Mouse (Mus musculus): ENCODE results near the gene Rnps1. TPM values are rescaled to one million over a fixed set of nuclear protein-coding genes. Genes with fewer than 3 reads are reported as not detected.
"Not testable (repeated sequence)": the region's sequence is repeated elsewhere in the genome, so short reads cannot be mapped to it uniquely, and the experiment has no call there.

The Rnps1 gene
- total RNA-seq (2014; fragmentation: Nextera tagmentation) = 325 and 334 TPM in 2 replicates
- 263 and 290 TPM in 2 replicates for total RNA-seq (2017)

GRCm38 (mm10) chr17:24414230-24414976 lies at the start of gene Rnps1:
TSS of gene Rnps1 (plus strand) at chr17:24414565.
- ATAC-seq (replicated peaks; ENCODE audit: low FRiP score, low TSS enrichment, poor library complexity, severe bottlenecking) = peak; percentile 84

GRCm38 (mm10) chr17:24365863-24366262 lies 48.5 kb upstream of the Rnps1 start:
- ATAC-seq (replicated peaks; ENCODE audit: low FRiP score, low TSS enrichment, poor library complexity, severe bottlenecking) = no peak

DNA sequence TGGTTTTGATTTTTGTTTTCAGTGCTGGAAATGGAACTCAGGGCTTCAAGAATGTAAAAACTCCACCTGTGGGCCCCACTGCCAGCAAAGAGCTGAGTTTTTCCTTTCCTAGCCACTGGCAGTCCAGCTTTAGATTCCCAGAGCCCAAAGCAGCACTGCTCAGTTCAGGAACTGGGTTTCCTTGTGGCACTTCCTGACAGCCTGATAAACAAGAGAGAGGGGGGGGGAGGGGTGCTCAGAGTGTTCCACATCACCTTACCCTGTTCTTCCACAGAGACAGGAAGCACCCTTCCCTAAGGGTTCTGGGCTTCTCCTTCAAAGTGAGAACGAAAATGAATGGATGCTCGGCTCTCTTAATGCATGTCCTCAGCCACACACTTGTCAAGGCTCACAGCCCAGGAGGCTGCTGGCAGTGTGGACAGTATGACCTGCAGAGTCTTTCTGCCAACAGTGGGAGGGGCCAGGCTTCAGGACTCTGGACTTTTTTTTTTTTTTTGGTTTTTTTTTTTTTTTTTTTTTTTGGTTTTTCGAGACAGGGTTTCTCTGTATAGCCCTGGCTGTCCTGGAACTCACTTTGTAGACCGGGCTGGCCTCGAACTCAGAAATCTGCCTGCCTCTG lies 39.2 kb upstream of the Rnps1 start:
- no peak for ATAC-seq (replicated peaks; ENCODE audit: low FRiP score, low TSS enrichment, poor library complexity, severe bottlenecking)

DNA sequence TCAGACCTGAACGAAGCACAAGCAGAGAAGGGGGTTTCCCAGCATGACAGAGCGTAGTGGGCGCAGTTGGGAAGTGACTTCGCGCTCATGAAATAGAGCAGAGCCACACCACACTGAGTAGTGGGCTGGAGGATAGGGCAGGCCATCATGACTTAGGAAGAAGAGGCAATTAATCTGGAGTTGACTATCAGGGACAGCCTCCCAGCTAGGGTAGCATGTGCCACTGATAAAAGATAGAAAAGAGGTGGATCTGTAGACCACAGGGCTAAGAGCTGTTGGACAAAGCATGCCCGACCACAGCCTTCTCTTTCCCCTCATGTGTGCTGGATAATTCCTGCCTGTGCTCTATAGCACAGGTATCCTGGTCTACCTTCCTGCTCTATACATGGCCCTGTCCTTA lies 38.5 kb upstream of the Rnps1 start:
- peak; percentile 68 for ATAC-seq (replicated peaks; ENCODE audit: low FRiP score, low TSS enrichment, poor library complexity, severe bottlenecking)

GRCm38 (mm10) chr17:24378496-24378895 lies 35.9 kb upstream of the Rnps1 start:
- ATAC-seq (replicated peaks; ENCODE audit: low FRiP score, low TSS enrichment, poor library complexity, severe bottlenecking) = no peak

- ATAC-seq (replicated peaks; ENCODE audit: low FRiP score, low TSS enrichment, poor library complexity, severe bottlenecking) = no peak
These were observed 30.6 kb upstream of the Rnps1 start for GRCm38 (mm10) chr17:24383789-24384188.

DNA sequence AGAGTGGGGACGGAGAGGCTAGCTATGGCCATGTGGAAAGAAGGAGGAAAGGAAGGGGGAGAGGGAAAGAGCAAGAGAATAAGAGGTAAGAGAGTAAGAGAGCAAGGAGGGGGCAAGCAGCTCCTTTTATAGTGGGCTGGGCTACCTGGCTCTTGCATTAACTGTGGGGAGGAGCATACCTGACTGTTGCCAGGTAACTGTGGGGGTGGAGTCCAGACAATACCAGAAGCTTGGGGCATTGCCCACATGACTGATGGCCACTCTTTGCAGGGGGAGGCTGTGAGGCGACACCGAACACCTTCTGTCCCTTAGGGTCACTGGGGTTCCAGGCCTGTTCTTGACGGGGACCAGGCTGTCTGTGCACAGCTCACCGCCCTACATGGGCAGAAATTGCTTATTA lies 25.7 kb upstream of the Rnps1 start:
- ATAC-seq (replicated peaks; ENCODE audit: low FRiP score, low TSS enrichment, poor library complexity, severe bottlenecking) = no peak

DNA sequence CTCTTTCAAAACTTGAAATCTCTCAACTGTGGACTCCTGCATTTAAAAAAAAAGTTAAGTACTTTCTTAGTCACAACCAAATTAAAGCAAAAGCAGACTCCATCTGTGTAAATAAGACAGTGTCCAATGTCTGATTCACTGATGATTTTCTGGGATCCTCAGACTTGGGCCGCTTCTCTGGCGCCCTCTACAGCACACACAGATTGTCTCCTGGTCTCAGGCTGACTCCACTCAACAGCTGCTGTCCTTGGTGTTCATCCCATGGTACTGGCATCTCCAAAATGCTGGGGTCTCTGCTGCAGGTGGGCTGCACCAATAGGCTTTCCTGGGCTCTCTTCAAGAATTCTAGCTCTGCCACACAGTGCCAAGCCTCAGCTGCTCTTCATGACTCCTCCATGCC lies 24.5 kb upstream of the Rnps1 start:
- 0 out of 2 replicates have a peak, but pooled peaks have one; percentile 34 for ATAC-seq (replicated peaks; ENCODE audit: low FRiP score, low TSS enrichment, poor library complexity, severe bottlenecking)

- peak; percentile 55; the same call in 1 of the 2 replicates for ATAC-seq (replicated peaks; ENCODE audit: low FRiP score, low TSS enrichment, poor library complexity, severe bottlenecking)
These were observed 23.2 kb upstream of the Rnps1 start for GRCm38 (mm10) chr17:24391149-24391548.

- no peak for ATAC-seq (replicated peaks; ENCODE audit: low FRiP score, low TSS enrichment, poor library complexity, severe bottlenecking)
These were observed 20.8 kb upstream of the Rnps1 start for GRCm38 (mm10) chr17:24393527-24393926.

DNA sequence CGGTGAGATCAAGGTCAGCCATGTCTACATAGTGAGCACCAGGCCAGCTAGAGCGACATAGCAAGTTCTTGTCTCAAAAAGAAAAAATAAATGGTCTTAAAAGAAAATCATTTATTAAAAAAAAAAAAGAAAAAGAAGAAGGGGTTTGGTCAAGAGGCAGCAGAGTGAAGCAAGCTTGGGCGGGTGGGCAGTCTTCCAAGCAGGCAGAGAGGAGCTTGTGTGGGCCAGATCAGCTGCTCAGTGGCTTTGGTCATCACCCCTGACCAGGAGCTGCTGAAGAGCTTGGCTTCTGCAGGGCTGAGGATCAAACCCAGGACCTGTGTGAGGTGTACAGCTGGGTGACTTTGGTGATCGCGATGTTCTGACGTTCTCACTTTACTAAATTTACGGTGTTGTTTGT lies 19.9 kb upstream of the Rnps1 start:
- no peak for ATAC-seq (replicated peaks; ENCODE audit: low FRiP score, low TSS enrichment, poor library complexity, severe bottlenecking)

DNA sequence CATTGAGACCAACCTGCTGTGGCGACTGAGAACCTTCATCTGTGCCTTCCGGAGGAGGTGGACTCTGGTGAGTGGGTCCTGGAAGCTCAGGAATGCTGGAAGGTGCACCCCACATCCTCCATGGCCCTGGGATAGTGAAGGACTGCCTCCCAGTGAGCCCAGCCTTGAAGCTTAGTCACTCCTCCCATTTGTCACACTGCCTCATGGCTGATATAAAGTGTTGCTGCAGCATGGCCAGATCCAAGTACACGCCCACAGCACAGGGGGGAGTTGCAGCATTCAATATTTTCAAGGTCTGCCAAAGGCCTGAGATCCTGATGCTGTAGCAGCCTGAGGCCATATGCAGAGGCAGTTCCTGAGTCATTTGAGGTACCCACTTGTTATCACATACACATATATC lies 12.0 kb upstream of the Rnps1 start:
- ATAC-seq (replicated peaks; ENCODE audit: low FRiP score, low TSS enrichment, poor library complexity, severe bottlenecking) = no peak

GRCm38 (mm10) chr17:24407116-24407803 lies 7.1 kb upstream of the Rnps1 start:
- no peak for ATAC-seq (replicated peaks; ENCODE audit: low FRiP score, low TSS enrichment, poor library complexity, severe bottlenecking)

GRCm38 (mm10) chr17:24413557-24414211 lies 681 bp upstream of the Rnps1 start:
- no peak for ATAC-seq (replicated peaks; ENCODE audit: low FRiP score, low TSS enrichment, poor library complexity, severe bottlenecking)

GRCm38 (mm10) chr17:24415011-24415410 lies 646 bp downstream of the Rnps1 start:
- no peak for ATAC-seq (replicated peaks; ENCODE audit: low FRiP score, low TSS enrichment, poor library complexity, severe bottlenecking)

- no peak for ATAC-seq (replicated peaks; ENCODE audit: low FRiP score, low TSS enrichment, poor library complexity, severe bottlenecking)
These were observed 1.8 kb downstream of the Rnps1 start for GRCm38 (mm10) chr17:24416051-24416652.

DNA sequence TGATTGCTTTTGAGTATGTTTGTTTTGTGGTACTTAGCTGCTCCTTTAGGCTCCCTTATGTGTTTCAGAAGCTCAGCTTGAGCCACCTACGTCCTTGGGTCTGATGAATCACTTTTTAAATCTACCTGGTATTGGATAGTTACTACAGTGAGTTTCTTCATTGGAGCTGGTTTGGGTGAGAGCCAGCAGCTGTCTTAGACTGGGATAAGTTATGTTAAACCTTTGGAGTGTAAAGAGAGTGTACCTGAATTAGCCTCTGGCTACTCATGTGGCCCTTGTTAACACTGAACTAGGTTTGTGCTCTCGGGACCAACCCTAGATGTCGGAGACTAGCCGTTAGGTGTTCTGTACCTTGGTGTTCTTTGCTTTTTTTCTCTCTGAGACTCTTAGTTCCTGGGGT lies 8.7 kb downstream of the Rnps1 start:
- ATAC-seq (replicated peaks; ENCODE audit: low FRiP score, low TSS enrichment, poor library complexity, severe bottlenecking) = no peak

GRCm38 (mm10) chr17:24424489-24424888 lies 10.1 kb downstream of the Rnps1 start:
- ATAC-seq (replicated peaks; ENCODE audit: low FRiP score, low TSS enrichment, poor library complexity, severe bottlenecking) = no peak

DNA sequence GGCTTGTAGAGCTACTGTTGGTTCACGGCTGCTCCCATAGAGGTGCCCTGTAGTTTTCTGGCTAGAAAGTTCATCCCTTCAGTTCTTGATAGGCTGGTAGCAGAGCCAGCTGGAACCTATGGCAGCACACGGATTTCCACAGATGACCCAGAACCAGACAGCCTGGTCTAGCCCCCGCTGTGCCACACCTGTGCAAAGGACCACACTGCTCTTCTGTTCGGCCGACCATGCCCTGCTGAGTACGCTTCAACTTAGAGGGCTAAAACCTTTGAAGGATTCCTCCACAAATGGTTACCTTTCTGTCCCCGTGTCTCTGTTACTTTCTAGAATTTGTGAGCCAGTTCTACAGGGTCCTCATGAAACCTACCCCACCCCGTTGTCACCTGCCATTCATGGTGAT lies 11.0 kb downstream of the Rnps1 start:
- ATAC-seq (replicated peaks; ENCODE audit: low FRiP score, low TSS enrichment, poor library complexity, severe bottlenecking) = not testable (repeated sequence)

- ATAC-seq (replicated peaks; ENCODE audit: low FRiP score, low TSS enrichment, poor library complexity, severe bottlenecking) = no peak
These were observed 11.5 kb downstream of the Rnps1 start for GRCm38 (mm10) chr17:24425905-24426304.

Measured in megakaryocyte-erythroid progenitor cell, adult 5-6 weeks (primary cell).